Comparison of ENCODE assay signal across 27 mouse cellular contexts in genomic region chr11:22651911-22652310, GRCm38 (mm10).
DNase-seq lines count a peak whose midpoint lies in the region; ATAC-seq and TF ChIP-seq lines count a peak whose summit lies in the region.
"Had no signal": no experiment of that assay in that cellular context is flagged by ENCODE, and none has a peak within 500 bp of the region (broad histone marks: within the 10 kb centered on the region; RNA-seq: fewer than 3 reads in every experiment).

No protein-coding gene starts in this region.

- H3K36me3 ChIP-seq in hindbrain, embryonic 16.5 days (ENCODE audit: control insufficient read depth, insufficient read depth, low read length): no peaks in the 10 kb centered on the region
- H3K36me3 ChIP-seq in hindbrain, embryonic 14.5 days (replicated peaks; ENCODE audit: control insufficient read depth, insufficient read depth): no peaks in the 10 kb centered on the region
- no peaks in the 10 kb centered on the region for H3K36me3 ChIP-seq in midbrain, embryonic 16.5 days (ENCODE audit: control insufficient read depth, insufficient read depth, low read length)
- no peaks in the 10 kb centered on the region for H3K36me3 ChIP-seq in midbrain, embryonic 14.5 days (ENCODE audit: control insufficient read depth, insufficient read depth, low read length)
- H3K36me3 ChIP-seq: G1E; heart, embryonic 15.5 days; hindbrain, embryonic 12.5 days; limb, embryonic 10.5 days; limb, embryonic 15.5 days; liver, embryonic 15.5 days had no signal

- no peak overlapping the region for H3K4me3 ChIP-seq in cerebellum, adult 2 months (replicated peaks; ENCODE audit: insufficient read depth, low read depth, low read length)
- H3K4me3 ChIP-seq in hindbrain, embryonic 16.5 days (ENCODE audit: low read length): no peak overlapping the region
- H3K4me3 ChIP-seq in hindbrain, embryonic 14.5 days (replicated peaks; ENCODE audit: low read length): no peak overlapping the region
- H3K4me3 ChIP-seq in midbrain, embryonic 16.5 days (ENCODE audit: low read depth, low read length): no peak overlapping the region
- H3K4me3 ChIP-seq in midbrain, embryonic 14.5 days (replicated peaks; ENCODE audit: low read depth, low read length): no peak overlapping the region
- H3K4me3 ChIP-seq: heart, embryonic 15.5 days; hindbrain, embryonic 12.5 days; limb, embryonic 10.5 days; limb, embryonic 15.5 days; liver, embryonic 15.5 days had no signal

- H3K9me3 ChIP-seq in hindbrain, embryonic 16.5 days (ENCODE audit: control insufficient read depth, low read length): no peaks in the 10 kb centered on the region
- no peaks in the 10 kb centered on the region for H3K9me3 ChIP-seq in hindbrain, embryonic 14.5 days (ENCODE audit: control insufficient read depth, low read length)
- no peaks in the 10 kb centered on the region for H3K9me3 ChIP-seq in midbrain, embryonic 16.5 days (replicated peaks; ENCODE audit: control insufficient read depth, low read length, poor library complexity, severe bottlenecking)
- H3K9me3 ChIP-seq in midbrain, embryonic 14.5 days (ENCODE audit: control insufficient read depth, low read length): no peaks in the 10 kb centered on the region
- H3K9me3 ChIP-seq: G1E; heart, embryonic 15.5 days; hindbrain, embryonic 12.5 days; limb, embryonic 10.5 days; limb, embryonic 15.5 days; liver, embryonic 15.5 days had no signal

- 46% methylated on average over 4 of the region's 4 CpGs for WGBS in cerebellum, adult 2 months
- 73% methylated on average over 4 of the region's 4 CpGs for WGBS in hindbrain, embryonic 16.5 days
- 78% methylated on average over 4 of the region's 4 CpGs for WGBS in hindbrain, embryonic 14.5 days
- WGBS in midbrain, embryonic 16.5 days: 82% methylated on average over 4 of the region's 4 CpGs
- 85% methylated on average over 4 of the region's 4 CpGs for WGBS in midbrain, embryonic 14.5 days

- TF ChIP-seq POLR2A in cerebellum, adult 2 months (IDR thresholded peaks at IDR 0.05; ENCODE audit: borderline replicate concordance, insufficient read depth, low read length): no peak

- no peak overlapping the region for H3K27ac ChIP-seq in cerebellum, adult 2 months (ENCODE audit: insufficient read depth, low read length)
- H3K27ac ChIP-seq in hindbrain, embryonic 16.5 days (ENCODE audit: low read depth, low read length): no peak overlapping the region
- H3K27ac ChIP-seq in hindbrain, embryonic 14.5 days: no peak overlapping the region
- no peak overlapping the region for H3K27ac ChIP-seq in midbrain, embryonic 16.5 days (ENCODE audit: low read length)
- no peak overlapping the region for H3K27ac ChIP-seq in midbrain, embryonic 14.5 days (replicated peaks; ENCODE audit: low read depth, low read length)
- H3K27ac ChIP-seq: heart, embryonic 15.5 days; hindbrain, embryonic 12.5 days; limb, embryonic 10.5 days; limb, embryonic 15.5 days; liver, embryonic 15.5 days; stomach, postnatal 0 days had no signal

- no peak for TF ChIP-seq CTCF in cerebellum, adult 2 months (IDR thresholded peaks at IDR 0.05; ENCODE audit: borderline replicate concordance, insufficient read depth, low read depth, low read length)

- no peak overlapping the region for H3K9ac ChIP-seq in hindbrain, embryonic 16.5 days (ENCODE audit: low read depth, low read length)
- H3K9ac ChIP-seq in hindbrain, embryonic 14.5 days: no peak overlapping the region
- H3K9ac ChIP-seq in midbrain, embryonic 16.5 days (ENCODE audit: low read depth, low read length): no peak overlapping the region
- H3K9ac ChIP-seq in midbrain, embryonic 14.5 days (replicated peaks; ENCODE audit: low read length): no peak overlapping the region
- H3K9ac ChIP-seq: heart, embryonic 15.5 days; hindbrain, embryonic 12.5 days; limb, embryonic 15.5 days; liver, embryonic 15.5 days; lung, embryonic 14.5 days had no signal

- peak; percentile 74 for ATAC-seq in hindbrain, embryonic 16.5 days
- no peak for ATAC-seq in hindbrain, embryonic 14.5 days (ENCODE audit: low FRiP score)
- peak; percentile 51; the same call in 1 of the 2 replicates for ATAC-seq in midbrain, embryonic 16.5 days
- ATAC-seq in midbrain, embryonic 14.5 days (ENCODE audit: low FRiP score, low TSS enrichment): no peak; the same call in 1 of the 2 replicates
- ATAC-seq: forebrain, embryonic 14.5 days; intestine, embryonic 16.5 days; Patski had no signal

- no peaks in the 10 kb centered on the region for H3K27me3 ChIP-seq in cerebellum, adult 2 months (ENCODE audit: control insufficient read depth, insufficient read depth, low read length)
- H3K27me3 ChIP-seq in hindbrain, embryonic 16.5 days (replicated peaks; ENCODE audit: control insufficient read depth, insufficient read depth, low read length): no peaks in the 10 kb centered on the region
- H3K27me3 ChIP-seq in hindbrain, embryonic 14.5 days (ENCODE audit: control insufficient read depth, insufficient read depth, low read length): no peaks in the 10 kb centered on the region
- H3K27me3 ChIP-seq in midbrain, embryonic 16.5 days (ENCODE audit: control insufficient read depth, insufficient read depth, low read depth, low read length): no peaks in the 10 kb centered on the region
- no peaks in the 10 kb centered on the region for H3K27me3 ChIP-seq in midbrain, embryonic 14.5 days (ENCODE audit: control insufficient read depth, insufficient read depth, low read length)
- H3K27me3 ChIP-seq: heart, embryonic 15.5 days; hindbrain, embryonic 12.5 days; limb, embryonic 15.5 days; liver, embryonic 15.5 days; Patski had no signal

- no peaks in the 10 kb centered on the region for H3K4me1 ChIP-seq in cerebellum, adult 2 months (ENCODE audit: control insufficient read depth, insufficient read depth, low read length)
- peaks cover 2% of the 10 kb centered on the region; the same call in 1 of the 2 replicates for H3K4me1 ChIP-seq in hindbrain, embryonic 16.5 days (ENCODE audit: control insufficient read depth, insufficient read depth, low read depth, low read length)
- no peaks in the 10 kb centered on the region for H3K4me1 ChIP-seq in hindbrain, embryonic 14.5 days (replicated peaks; ENCODE audit: control insufficient read depth, insufficient read depth, low read length)
- H3K4me1 ChIP-seq in midbrain, embryonic 16.5 days (ENCODE audit: control insufficient read depth, insufficient read depth, low read length): 0 out of 2 replicates have a peak, but pooled peaks cover 4% of the 10 kb centered on the region
- no peaks in the 10 kb centered on the region for H3K4me1 ChIP-seq in midbrain, embryonic 14.5 days (ENCODE audit: control insufficient read depth, insufficient read depth, low read length)
- H3K4me1 ChIP-seq: hindbrain, embryonic 12.5 days; limb, embryonic 10.5 days; limb, embryonic 15.5 days; liver, embryonic 15.5 days had no signal

- DNase-seq in cerebellum, postnatal 14 days: peak; percentile 26 to 49
- no peak for DNase-seq in cerebellum, adult 2 months
- no peak for DNase-seq in hindbrain, embryonic 14.5 days (ENCODE audit: low spot score)
- no peak for DNase-seq in midbrain, embryonic 14.5 days
- DNase-seq in gastrocnemius, postnatal 25 days: no peak
- DNase-seq: adrenal gland, postnatal 25 days; cerebellum, adult 11-12 months; cerebellum, postnatal 36 days; kidney, adult 9 months; kidney, postnatal 10 days; lung, embryonic 14.5 days; lung, postnatal 14 days; right cerebral cortex, adult 18-20 months; thymus, adult 18-20 months; thymus, postnatal 25 days had no signal

- no peak overlapping the region for H3K4me2 ChIP-seq in hindbrain, embryonic 16.5 days (ENCODE audit: low read length)
- no peak overlapping the region for H3K4me2 ChIP-seq in hindbrain, embryonic 14.5 days (replicated peaks)
- H3K4me2 ChIP-seq in midbrain, embryonic 16.5 days (ENCODE audit: low read length): no peak overlapping the region
- H3K4me2 ChIP-seq in midbrain, embryonic 14.5 days (ENCODE audit: low read length): no peak overlapping the region
- H3K4me2 ChIP-seq: heart, embryonic 15.5 days; hindbrain, embryonic 12.5 days; limb, embryonic 15.5 days; liver, embryonic 15.5 days; lung, embryonic 14.5 days had no signal

Comparison
In these comparisons a context has a peak if more than half of its experiments do, and no peak if none do; other contexts are left out.
1. DNase-seq: peak in cerebellum, postnatal 14 days (2 of 2); none in cerebellum, adult 2 months (0 of 2), hindbrain, embryonic 14.5 days (single experiment), midbrain, embryonic 14.5 days (single experiment) and gastrocnemius, postnatal 25 days (single experiment).
2. ATAC-seq: peak in hindbrain, embryonic 16.5 days (single experiment) and midbrain, embryonic 16.5 days (single experiment); none in hindbrain, embryonic 14.5 days (single experiment) and midbrain, embryonic 14.5 days (single experiment).